Mouse (Mus musculus): ENCODE measurements around the gene Dmac1. TPM values are rescaled to one million over a fixed set of nuclear protein-coding genes. Genes with fewer than 3 reads are reported as not detected.
A peak's percentile ranks its signal among the peaks of the same experiment; 100 is the strongest.
"Not testable (repeated sequence)": the region's sequence is repeated elsewhere in the genome, so short reads cannot be mapped to it uniquely, and the experiment has no call there.

Gene Dmac1
- polyA plus RNA-seq, 1 experiment, result 122 TPM

DNA sequence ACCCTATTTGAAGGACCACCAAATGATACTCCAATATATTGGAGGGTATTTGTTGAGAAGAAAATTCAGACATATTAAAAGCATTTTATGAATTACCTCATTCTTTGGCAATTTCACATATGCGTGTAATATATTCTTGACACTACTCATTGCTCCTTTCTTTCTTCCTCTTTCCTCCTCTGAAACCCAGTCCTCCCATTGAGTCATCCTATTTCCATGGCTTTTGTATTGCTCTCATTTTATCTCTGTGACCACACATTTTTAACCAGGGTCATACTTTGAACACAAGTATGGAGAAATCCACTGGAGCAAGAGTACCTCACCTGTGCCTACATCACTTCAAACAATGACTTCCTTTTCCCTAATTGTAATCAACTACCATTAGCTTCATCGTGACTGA, 13.9 kb downstream of the Dmac1 start:
- no peak for DNase-seq
- TF ChIP-seq CTCF (IDR thresholded peaks at IDR 0.05; ENCODE audit: borderline replicate concordance, control insufficient read depth, extremely low read depth, insufficient read depth, low read length, poor library complexity), result no peak
- no peak for TF ChIP-seq POLR2A (IDR thresholded peaks at IDR 0.05; ENCODE audit: control insufficient read depth, extremely low read depth, insufficient read depth, low read length, poor library complexity)
- H3K4me1 ChIP-seq (replicated peaks; ENCODE audit: control insufficient read depth, insufficient read depth, low read length), result peaks cover 7% of the 10 kb centered on the region
- no peak overlapping the region for H3K27ac ChIP-seq (ENCODE audit: control insufficient read depth, insufficient read depth, low read length)
- WGBS, result 93% methylated on average over 2 of the region's 2 CpGs
- H3K36me3 ChIP-seq (ENCODE audit: control insufficient read depth, insufficient read depth, low read length), result no peaks in the 10 kb centered on the region
- H3K27me3 ChIP-seq (ENCODE audit: control insufficient read depth, insufficient read depth, low read length), result no peaks in the 10 kb centered on the region
- H3K4me3 ChIP-seq (ENCODE audit: control insufficient read depth, insufficient read depth, low read length), result no peak overlapping the region

GRCm38 (mm10) chr4:75263556-75264129, 14.5 kb downstream of the Dmac1 start:
- WGBS, result 67% methylated on average over 3 of the region's 3 CpGs

DNA sequence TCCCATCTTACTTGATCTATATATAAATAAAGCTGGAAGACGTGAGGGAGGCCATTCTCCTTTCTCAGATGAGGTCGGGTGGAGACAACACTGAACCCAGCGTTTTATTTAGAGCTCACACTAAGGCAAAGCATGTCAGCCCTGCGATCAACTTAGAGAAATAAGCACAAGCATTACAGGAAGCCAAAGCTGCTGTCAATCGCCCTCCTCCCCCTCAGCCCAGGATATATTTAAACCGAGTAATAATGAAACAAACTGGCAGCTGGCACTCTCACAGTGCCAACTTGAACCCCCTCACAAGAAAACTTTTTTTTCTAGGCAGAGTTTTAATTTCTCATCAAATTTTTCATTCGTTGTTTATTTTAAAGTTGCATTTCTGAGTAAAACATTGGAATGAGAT, 15.7 kb downstream of the Dmac1 start:
- Histone ChIP-seq H3K36me3 (ENCODE audit: control insufficient read depth, insufficient read depth, low read length) (no peaks in the 10 kb centered on the region), H3K27me3 (ENCODE audit: control insufficient read depth, insufficient read depth, low read length) (no peaks in the 10 kb centered on the region), H3K4me3 (ENCODE audit: control insufficient read depth, insufficient read depth, low read length) (no peak overlapping the region), H3K27ac (ENCODE audit: control insufficient read depth, insufficient read depth, low read length) (peak overlapping the region; percentile 28; the same call in 1 of the 2 replicates), H3K4me1 (replicated peaks; ENCODE audit: control insufficient read depth, insufficient read depth, low read length) (peaks cover 7% of the 10 kb centered on the region)
- DNase-seq, result peak; percentile 10
- TF ChIP-seq CTCF (IDR thresholded peaks at IDR 0.05; ENCODE audit: borderline replicate concordance, control insufficient read depth, extremely low read depth, insufficient read depth, low read length, poor library complexity), result no peak
- no peak for TF ChIP-seq POLR2A (IDR thresholded peaks at IDR 0.05; ENCODE audit: control insufficient read depth, extremely low read depth, insufficient read depth, low read length, poor library complexity)
- 15% methylated on average over 7 of the region's 7 CpGs for WGBS

More at GRCm38 (mm10) chr4:75263556-75264129, 14.5 kb downstream of the Dmac1 start:
- no peaks in the 10 kb centered on the region for H3K27me3 ChIP-seq (ENCODE audit: control insufficient read depth, insufficient read depth, low read length)
- no peaks in the 10 kb centered on the region for H3K36me3 ChIP-seq (ENCODE audit: control insufficient read depth, insufficient read depth, low read length)
- TF ChIP-seq POLR2A (IDR thresholded peaks at IDR 0.05; ENCODE audit: control insufficient read depth, extremely low read depth, insufficient read depth, low read length, poor library complexity) (no peak), CTCF (IDR thresholded peaks at IDR 0.05; ENCODE audit: borderline replicate concordance, control insufficient read depth, extremely low read depth, insufficient read depth, low read length, poor library complexity) (no peak)
- H3K4me3 ChIP-seq (ENCODE audit: control insufficient read depth, insufficient read depth, low read length), result no peak overlapping the region
- no peak overlapping the region for H3K27ac ChIP-seq (ENCODE audit: control insufficient read depth, insufficient read depth, low read length)
- no peak for DNase-seq
- peaks cover 7% of the 10 kb centered on the region for H3K4me1 ChIP-seq (replicated peaks; ENCODE audit: control insufficient read depth, insufficient read depth, low read length)

GRCm38 (mm10) chr4:75260156-75260555, 17.9 kb downstream of the Dmac1 start:
- H3K4me3 ChIP-seq (ENCODE audit: control insufficient read depth, insufficient read depth, low read length), result no peak overlapping the region
- no peak overlapping the region for H3K27ac ChIP-seq (ENCODE audit: control insufficient read depth, insufficient read depth, low read length)
- no peaks in the 10 kb centered on the region for H3K27me3 ChIP-seq (ENCODE audit: control insufficient read depth, insufficient read depth, low read length)
- H3K36me3 ChIP-seq (ENCODE audit: control insufficient read depth, insufficient read depth, low read length), result no peaks in the 10 kb centered on the region
- WGBS, result 90% methylated on average over 6 of the region's 6 CpGs
- H3K4me1 ChIP-seq (replicated peaks; ENCODE audit: control insufficient read depth, insufficient read depth, low read length), result peaks cover 7% of the 10 kb centered on the region
- TF ChIP-seq CTCF (IDR thresholded peaks at IDR 0.05; ENCODE audit: borderline replicate concordance, control insufficient read depth, extremely low read depth, insufficient read depth, low read length, poor library complexity) (no peak), POLR2A (IDR thresholded peaks at IDR 0.05; ENCODE audit: control insufficient read depth, extremely low read depth, insufficient read depth, low read length, poor library complexity) (no peak)
- DNase-seq, result no peak

- DNase-seq, result no peak
- 94% methylated on average over 3 of the region's 3 CpGs for WGBS
- H3K27me3 ChIP-seq (ENCODE audit: control insufficient read depth, insufficient read depth, low read length), result no peaks in the 10 kb centered on the region
These were observed 18.7 kb downstream of the Dmac1 start for GRCm38 (mm10) chr4:75259447-75259846.

DNA sequence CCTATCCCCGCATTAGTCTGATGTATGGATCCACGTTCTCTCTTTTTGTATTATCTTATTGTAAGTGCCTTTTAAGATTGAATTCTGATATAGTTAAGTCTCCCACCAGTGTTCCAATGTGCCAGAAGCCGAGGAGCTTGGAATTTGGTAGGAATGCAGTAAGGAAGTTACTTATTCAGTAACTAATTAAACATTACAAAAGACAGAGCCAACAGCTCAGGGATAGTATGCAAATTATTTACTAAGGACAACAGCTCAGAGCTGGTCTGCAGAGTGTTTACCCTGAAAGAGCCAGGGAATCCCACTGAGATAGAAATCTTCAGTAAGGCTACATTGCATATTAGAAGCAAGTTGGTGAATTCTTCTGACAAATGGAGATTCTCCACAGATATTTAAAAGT, 43.5 kb downstream of the Dmac1 start:
- 74% methylated on average over 3 of the region's 3 CpGs for WGBS

More at GRCm38 (mm10) chr4:75259447-75259846, 18.7 kb downstream of the Dmac1 start:
- no peak overlapping the region for H3K27ac ChIP-seq (ENCODE audit: control insufficient read depth, insufficient read depth, low read length)
- no peaks in the 10 kb centered on the region for H3K36me3 ChIP-seq (ENCODE audit: control insufficient read depth, insufficient read depth, low read length)
- peaks cover 7% of the 10 kb centered on the region for H3K4me1 ChIP-seq (replicated peaks; ENCODE audit: control insufficient read depth, insufficient read depth, low read length)
- TF ChIP-seq POLR2A (IDR thresholded peaks at IDR 0.05; ENCODE audit: control insufficient read depth, extremely low read depth, insufficient read depth, low read length, poor library complexity) (no peak), CTCF (IDR thresholded peaks at IDR 0.05; ENCODE audit: borderline replicate concordance, control insufficient read depth, extremely low read depth, insufficient read depth, low read length, poor library complexity) (no peak)
- no peak overlapping the region for H3K4me3 ChIP-seq (ENCODE audit: control insufficient read depth, insufficient read depth, low read length)

More for the DNA sequence above, 43.5 kb downstream of the Dmac1 start:
- not testable (repeated sequence) for H3K27ac ChIP-seq (ENCODE audit: control insufficient read depth, insufficient read depth, low read length); H3K36me3 ChIP-seq (ENCODE audit: control insufficient read depth, insufficient read depth, low read length); H3K27me3 ChIP-seq (ENCODE audit: control insufficient read depth, insufficient read depth, low read length); DNase-seq; H3K4me3 ChIP-seq (ENCODE audit: control insufficient read depth, insufficient read depth, low read length); H3K4me1 ChIP-seq (replicated peaks; ENCODE audit: control insufficient read depth, insufficient read depth, low read length)

Data from thymus, adult 2 months (tissue).